Comparison of ENCODE assay signal across 8 mouse cellular contexts in genomic region chr2:153607870-153608515, GRCm38 (mm10). TPM values are rescaled to one million over a fixed set of nuclear protein-coding genes. Genes with fewer than 3 reads are reported as not detected.
DNase-seq lines count a peak whose midpoint lies in the region; ATAC-seq lines count a peak whose summit lies in the region.

No protein-coding gene starts in this region.

- no peaks in the 10 kb centered on the region for H3K36me3 ChIP-seq in liver, embryonic 12.5 days
- no peaks in the 10 kb centered on the region for H3K36me3 ChIP-seq in stomach, embryonic 15.5 days

- peak overlapping the region; percentile 20; the same call in 1 of the 2 replicates for H3K4me3 ChIP-seq in liver, embryonic 12.5 days
- H3K4me3 ChIP-seq in stomach, embryonic 15.5 days (replicated peaks), result no peak overlapping the region

- peak overlapping the region; percentile 92 for H3K27ac ChIP-seq in liver, embryonic 12.5 days
- 0 out of 2 replicates have a peak overlapping the region, but pooled peaks have one; percentile 3 for H3K27ac ChIP-seq in stomach, embryonic 15.5 days

- peak overlapping the region; percentile 62 for H3K4me2 ChIP-seq in liver, embryonic 12.5 days
- no peak overlapping the region for H3K4me2 ChIP-seq in stomach, embryonic 15.5 days

- DNase-seq in ovary, postnatal 36 days (ENCODE audit: low spot score), result peak; percentile 49
- DNase-seq in ovary, postnatal 14 days (ENCODE audit: low spot score), result no peak
- peak; percentile 28 for DNase-seq in c-Kit-positive CD71-positive TER-119-negative erythroid progenitor cells, embryonic 14.5 days (ENCODE audit: low read depth)
- peak; percentile 61 to 65 for DNase-seq in gastrocnemius, postnatal 36 days
- no peak for DNase-seq in left cerebral cortex, postnatal 14 days (ENCODE audit: low spot score in 2 of 2)
- DNase-seq in right cerebral cortex, postnatal 4 days, result no peak

- 17% methylated on average over 13 of the region's 13 CpGs for WGBS in liver, embryonic 12.5 days (ENCODE audit: insufficient replicate concordance)
- 62% methylated on average over 13 of the region's 13 CpGs for WGBS in stomach, embryonic 15.5 days

- H3K9me3 ChIP-seq in liver, embryonic 12.5 days (replicated peaks), result no peaks in the 10 kb centered on the region
- H3K9me3 ChIP-seq in stomach, embryonic 15.5 days, result no peaks in the 10 kb centered on the region

- peak; percentile 89 for ATAC-seq in liver, embryonic 12.5 days
- ATAC-seq in stomach, embryonic 15.5 days (ENCODE audit: insufficient read depth, low FRiP score, low read depth), result peak; percentile 79

- no peaks in the 10 kb centered on the region for H3K27me3 ChIP-seq in liver, embryonic 12.5 days (replicated peaks)
- H3K27me3 ChIP-seq in stomach, embryonic 15.5 days (replicated peaks), result no peaks in the 10 kb centered on the region

- intact Hi-C loops in gastrocnemius, postnatal 36 days (cut with DNase I), result no loop called here
- intact Hi-C loops in left cerebral cortex, postnatal 14 days (cut with DNase I), result no loop called here

- peak overlapping the region; percentile 54 for H3K9ac ChIP-seq in liver, embryonic 12.5 days
- no peak overlapping the region for H3K9ac ChIP-seq in stomach, embryonic 15.5 days

- H3K4me1 ChIP-seq in liver, embryonic 12.5 days, result peaks cover 83% of the 10 kb centered on the region
- peaks cover 25% of the 10 kb centered on the region for H3K4me1 ChIP-seq in stomach, embryonic 15.5 days

RNA-seq across cellular contexts. Expression of gene Commd7, which starts 24.6 kb away (rescaled TPM):
- 10 to 100 TPM in 1 of 2 experiments, 1 to 10 TPM in 1; 9.9 to 10.3 TPM for total RNA-seq in gastrocnemius, postnatal 36 days (2021)
- 44.0 and 45.7 TPM in 2 replicates for polyA plus RNA-seq in liver, embryonic 12.5 days (2016; fragmentation: Nextera tagmentation; extraction: Ambion mirVana)
- polyA plus RNA-seq in stomach, embryonic 15.5 days (2015; fragmentation: Nextera tagmentation; extraction: Ambion mirVana), result 73.9 and 77.9 TPM in 2 replicates
- 10 to 100 TPM; 27.4 to 31.8 TPM for total RNA-seq in left cerebral cortex, postnatal 14 days (2021)

RNA-seq across cellular contexts. Expression of gene Dnmt3b, which starts 41.3 kb away (rescaled TPM):
- total RNA-seq in gastrocnemius, postnatal 36 days (2021), result under 1 TPM; 0.35 to 0.56 TPM
- polyA plus RNA-seq in liver, embryonic 12.5 days (2016; fragmentation: Nextera tagmentation; extraction: Ambion mirVana), result 16.6 and 17.1 TPM in 2 replicates
- polyA plus RNA-seq in stomach, embryonic 15.5 days (2015; fragmentation: Nextera tagmentation; extraction: Ambion mirVana), result 8.9 and 9.7 TPM in 2 replicates
- 1 to 10 TPM in 1 of 2 experiments, under 1 TPM in 1; 0.99 to 1.1 TPM for total RNA-seq in left cerebral cortex, postnatal 14 days (2021)

Comparison
In these comparisons a context has a peak if more than half of its experiments do, and no peak if none do; other contexts are left out.
1. DNase-seq: peak in ovary, postnatal 36 days (single experiment), c-Kit-positive CD71-positive TER-119-negative erythroid progenitor cells, embryonic 14.5 days (single experiment) and gastrocnemius, postnatal 36 days (2 of 2); none in ovary, postnatal 14 days (single experiment), left cerebral cortex, postnatal 14 days (0 of 2) and right cerebral cortex, postnatal 4 days (single experiment).